Mouse (Mus musculus) testis, postnatal 14 days (tissue): ENCODE measurements around the gene Emc9.
A peak's percentile ranks its signal among the peaks of the same experiment; 100 is the strongest.

Experiments used
- DNase-seq: peaks from one replicate; pipeline ENCODE4 v3.0.0; 2021; ENCODE audit warnings: low spot score

Emc9 gene

GRCm38 (mm10) chr14:55584702-55585565, at the start of gene Emc9:
Emc9 (minus strand) TSS chr14:55585302.
- peak; percentile 83 for DNase-seq

GRCm38 (mm10) chr14:55629312-55629711, 44.2 kb upstream of the Emc9 start:
- DNase-seq = no peak

- no peak for DNase-seq
Observed at GRCm38 (mm10) chr14:55628077-55628827, 43.1 kb upstream of the Emc9 start.

GRCm38 (mm10) chr14:55618486-55619195, 33.5 kb upstream of the Emc9 start:
- DNase-seq = no peak

GRCm38 (mm10) chr14:55617822-55618221, 32.7 kb upstream of the Emc9 start, which contains the start of gene Rec8:
Rec8 (plus strand) TSS chr14:55618037.
- peak; percentile 88 for DNase-seq

- no peak for DNase-seq
Observed at GRCm38 (mm10) chr14:55616844-55617243, 31.7 kb upstream of the Emc9 start.

- DNase-seq = no peak
Observed at GRCm38 (mm10) chr14:55615876-55616275, 30.8 kb upstream of the Emc9 start.

GRCm38 (mm10) chr14:55614565-55615178, 29.6 kb upstream of the Emc9 start:
- peak; percentile 44 for DNase-seq

GRCm38 (mm10) chr14:55613346-55613745, 28.2 kb upstream of the Emc9 start:
- DNase-seq = peak; percentile 44

- DNase-seq = no peak
Observed at GRCm38 (mm10) chr14:55608339-55608738, 23.2 kb upstream of the Emc9 start.

- no peak for DNase-seq
Observed at GRCm38 (mm10) chr14:55605743-55606459, 20.8 kb upstream of the Emc9 start.

GRCm38 (mm10) chr14:55604823-55605222, 19.7 kb upstream of the Emc9 start:
- no peak for DNase-seq

- DNase-seq = peak; percentile 85
Observed at GRCm38 (mm10) chr14:55603633-55604576, 18.8 kb upstream of the Emc9 start.

GRCm38 (mm10) chr14:55603271-55603632, 18.1 kb upstream of the Emc9 start, which contains the start of gene Irf9:
Irf9 (plus strand) TSS chr14:55603571.
- DNase-seq = no peak

- no peak for DNase-seq
Observed at GRCm38 (mm10) chr14:55598521-55599390, 13.7 kb upstream of the Emc9 start.

GRCm38 (mm10) chr14:55596036-55596690, 11.1 kb upstream of the Emc9 start:
- DNase-seq = no peak

- DNase-seq = no peak
Observed at GRCm38 (mm10) chr14:55592226-55592625, 7.1 kb upstream of the Emc9 start.

- DNase-seq = peak; percentile 92
Observed at GRCm38 (mm10) chr14:55591331-55591891, 6.3 kb upstream of the Emc9 start, which contains the start of gene Rnf31. Rnf31 (plus strand) TSS chr14:55591708.
